Mouse (Mus musculus): ENCODE measurements around the gene Sfswap. TPM values are rescaled to one million over a fixed set of nuclear protein-coding genes. Genes with fewer than 3 reads are reported as not detected.
"Not testable (repeated sequence)": the region's sequence is repeated elsewhere in the genome, so short reads cannot be mapped to it uniquely, and the experiment has no call there.

Gene Sfswap
- 71.8 TPM for polyA plus RNA-seq (2021)

GRCm38 (mm10) chr5:129500722-129501634 is at the start of gene Sfswap:
Sfswap (plus strand) TSS chr5:129501221.
- H3K27me3 ChIP-seq = peaks cover 12% of the 10 kb centered on the region
- no peak for TF ChIP-seq CTCF (IDR thresholded peaks at IDR 0.05)
- DNase-seq (ENCODE audit: low read depth, low spot score) (peak; percentile 81), ATAC-seq (peak; percentile 66)
- CTCF ChIA-PET = interaction anchor here (0.8 kb wide), 1 partner anchor 11 kb away, joined by 3 read pairs; no protein-coding TSS in a partner anchor
- in situ Hi-C loops (cut with MboI; ENCODE audit: low pct_unique_long_range_greater_than_20kb) = loop anchor here (25.0 kb wide), 1 partner anchor 761 kb away; the partner anchor contains the start of genes Sbds and Tyw1
- POLR2A ChIA-PET = interaction anchor here (1.0 to 1.8 kb wide), 3 partner anchors 9 to 38 kb away, joined by 4 to 5 read pairs (median 4); no protein-coding TSS in a partner anchor

DNA sequence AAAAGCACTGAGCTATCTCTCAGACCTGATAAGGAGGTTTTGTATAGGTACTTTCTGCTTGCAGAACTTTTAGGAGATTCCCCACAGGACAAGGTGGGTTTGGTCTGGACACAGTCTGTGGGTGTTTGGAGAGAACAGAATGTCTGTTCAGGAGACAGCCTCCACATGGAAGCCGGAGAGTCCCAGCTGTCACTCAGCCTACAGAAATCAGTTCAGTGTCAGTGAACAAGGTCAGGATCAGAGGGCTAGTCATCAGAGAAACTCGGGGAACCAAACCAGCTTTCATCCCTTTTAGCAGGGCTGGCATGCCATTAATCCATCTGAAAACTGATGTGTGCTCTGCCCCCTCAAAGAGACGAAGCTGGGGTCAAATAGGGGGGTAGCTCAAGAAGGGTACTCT is 48.5 kb upstream of the Sfswap start:
- DNase-seq (ENCODE audit: low read depth, low spot score) = no peak
- in situ Hi-C loops (cut with MboI; ENCODE audit: low pct_unique_long_range_greater_than_20kb) = no loop called here

GRCm38 (mm10) chr5:129454802-129455528 is 46.1 kb upstream of the Sfswap start:
- in situ Hi-C loops (cut with MboI; ENCODE audit: low pct_unique_long_range_greater_than_20kb) = no loop called here
- no peak for TF ChIP-seq CTCF (IDR thresholded peaks at IDR 0.05)
- H3K27me3 ChIP-seq = no peaks in the 10 kb centered on the region
- ATAC-seq (peak; percentile 71), DNase-seq (ENCODE audit: low read depth, low spot score) (peak; percentile 49)
- ChIA-PET CTCF (no interaction called here), POLR2A (interaction anchor here (0.6 kb wide), 1 partner anchor 545 kb away, joined by 4 read pairs; no protein-coding TSS in a partner anchor)

More for the DNA sequence above, 48.5 kb upstream of the Sfswap start:
- ChIA-PET POLR2A (no interaction called here), CTCF (no interaction called here)
- peaks cover 4% of the 10 kb centered on the region for H3K27me3 ChIP-seq
- TF ChIP-seq CTCF (IDR thresholded peaks at IDR 0.05) = no peak
- ATAC-seq = no peak

- TF ChIP-seq CTCF (IDR thresholded peaks at IDR 0.05) = no peak
- ChIA-PET POLR2A (interaction anchor here (0.6 kb wide), 1 partner anchor 545 kb away, joined by 4 read pairs; no protein-coding TSS in a partner anchor), CTCF (interaction anchor here (1.1 kb wide), 1 partner anchor 25 kb away, joined by 3 read pairs; no protein-coding TSS in a partner anchor)
- H3K27me3 ChIP-seq = peaks cover 3% of the 10 kb centered on the region
- ATAC-seq (peak; percentile 2), DNase-seq (ENCODE audit: low read depth, low spot score) (no peak)
- in situ Hi-C loops (cut with MboI; ENCODE audit: low pct_unique_long_range_greater_than_20kb) = no loop called here
These were observed 45.5 kb upstream of the Sfswap start for GRCm38 (mm10) chr5:129455529-129455896.

DNA sequence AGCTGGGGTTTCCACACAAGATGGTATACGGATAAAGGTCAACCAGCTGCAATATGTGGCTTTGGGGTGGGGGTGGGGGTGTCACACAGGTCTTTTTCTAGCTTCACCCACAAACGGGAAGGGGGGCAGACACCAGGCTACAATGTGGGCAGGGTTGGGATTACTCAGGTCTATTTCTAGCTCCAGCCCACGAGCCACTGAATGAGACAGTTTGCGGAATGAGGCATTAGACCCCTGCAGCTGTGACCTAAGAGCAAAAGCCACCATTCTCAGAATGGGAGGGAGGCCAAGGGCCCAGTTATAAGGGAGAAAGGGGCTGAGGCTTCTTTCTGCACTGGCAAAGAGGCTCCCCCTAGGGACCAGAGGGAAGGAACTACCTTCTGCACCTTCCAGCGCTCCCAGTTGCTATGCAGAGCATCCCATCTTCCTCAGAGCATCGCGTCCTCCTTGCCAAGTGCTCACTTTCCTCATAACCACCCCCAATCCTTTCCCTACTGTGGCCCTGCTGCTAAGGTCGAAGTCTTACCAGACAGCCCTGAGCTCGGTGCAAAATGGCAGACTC is 44.4 kb upstream of the Sfswap start:
- TF ChIP-seq CTCF (IDR thresholded peaks at IDR 0.05) = no peak
- peaks cover 3% of the 10 kb centered on the region for H3K27me3 ChIP-seq
- ATAC-seq (no peak), DNase-seq (ENCODE audit: low read depth, low spot score) (no peak)
- ChIA-PET POLR2A (no interaction called here), CTCF (interaction anchor here (1.1 kb wide), 1 partner anchor 24 kb away, joined by 3 read pairs; no protein-coding TSS in a partner anchor)
- in situ Hi-C loops (cut with MboI; ENCODE audit: low pct_unique_long_range_greater_than_20kb) = no loop called here

DNA sequence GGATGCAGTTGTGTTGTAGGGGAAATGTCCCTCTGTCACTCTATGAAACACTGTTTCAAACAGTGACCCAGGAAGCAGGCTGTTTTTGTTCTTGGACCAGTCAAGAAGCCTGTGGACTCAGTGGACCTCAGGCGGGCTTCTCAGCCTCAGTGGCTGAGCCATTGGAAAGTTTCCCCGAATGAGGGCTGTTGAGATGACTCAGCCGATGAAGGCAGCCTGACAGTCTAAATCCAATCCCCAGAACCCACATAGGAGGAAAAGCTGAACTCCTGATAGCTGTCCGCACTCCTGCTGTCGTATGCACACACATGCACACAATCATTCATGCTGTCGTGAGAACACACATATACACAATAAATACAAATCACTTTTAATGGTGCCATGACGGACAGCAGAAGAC is 42.9 kb upstream of the Sfswap start:
- DNase-seq (ENCODE audit: low read depth, low spot score) = no peak
- in situ Hi-C loops (cut with MboI; ENCODE audit: low pct_unique_long_range_greater_than_20kb) = no loop called here
- peaks cover 3% of the 10 kb centered on the region for H3K27me3 ChIP-seq
- ChIA-PET CTCF (no interaction called here), POLR2A (no interaction called here)
- no peak for ATAC-seq
- TF ChIP-seq CTCF (IDR thresholded peaks at IDR 0.05) = no peak

- CTCF ChIA-PET = no interaction called here
- no peak for TF ChIP-seq CTCF (IDR thresholded peaks at IDR 0.05)
- peaks cover 3% of the 10 kb centered on the region for H3K27me3 ChIP-seq
- DNase-seq (ENCODE audit: low read depth, low spot score) (no peak), ATAC-seq (no peak)
- POLR2A ChIA-PET = no interaction called here
- in situ Hi-C loops (cut with MboI; ENCODE audit: low pct_unique_long_range_greater_than_20kb) = no loop called here
These were observed 42.5 kb upstream of the Sfswap start for GRCm38 (mm10) chr5:129458541-129458940.

DNA sequence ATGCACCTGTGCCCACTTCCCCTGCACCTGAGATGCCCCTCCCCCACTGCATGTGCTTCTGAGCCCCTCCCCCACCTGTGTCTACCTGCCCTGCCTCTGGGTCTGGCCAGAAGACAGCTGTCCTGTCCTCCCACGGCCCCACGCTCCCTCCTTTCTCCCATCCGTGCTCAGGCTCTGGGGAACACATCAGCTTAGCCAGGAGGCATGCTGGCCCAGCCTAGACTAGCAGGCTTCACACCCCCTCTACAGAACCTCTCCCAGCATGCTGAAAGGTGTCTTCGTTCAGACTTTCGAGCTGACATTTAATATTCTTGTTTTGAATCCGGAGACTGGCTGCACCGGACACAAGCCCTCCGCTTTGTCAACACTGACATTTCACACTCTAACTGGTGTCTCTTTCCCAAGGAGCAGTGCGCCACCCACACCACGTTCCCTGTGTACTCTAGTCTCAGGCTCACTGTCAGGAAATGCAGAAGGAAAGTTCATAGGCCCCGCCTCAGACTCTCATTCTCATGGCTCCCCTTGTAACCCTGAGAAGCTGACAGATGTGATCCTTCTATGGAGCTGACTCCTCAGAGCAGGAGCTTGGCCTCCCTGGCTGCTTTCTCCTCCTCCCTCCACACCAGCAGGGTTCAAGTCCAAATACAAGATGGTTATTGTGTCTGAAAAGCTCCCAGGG is 40.1 kb upstream of the Sfswap start:
- H3K27me3 ChIP-seq = peaks cover 3% of the 10 kb centered on the region
- in situ Hi-C loops (cut with MboI; ENCODE audit: low pct_unique_long_range_greater_than_20kb) = no loop called here
- DNase-seq (ENCODE audit: low read depth, low spot score) (no peak), ATAC-seq (no peak)
- POLR2A ChIA-PET = no interaction called here
- TF ChIP-seq CTCF (IDR thresholded peaks at IDR 0.05) = no peak
- CTCF ChIA-PET = no interaction called here

DNA sequence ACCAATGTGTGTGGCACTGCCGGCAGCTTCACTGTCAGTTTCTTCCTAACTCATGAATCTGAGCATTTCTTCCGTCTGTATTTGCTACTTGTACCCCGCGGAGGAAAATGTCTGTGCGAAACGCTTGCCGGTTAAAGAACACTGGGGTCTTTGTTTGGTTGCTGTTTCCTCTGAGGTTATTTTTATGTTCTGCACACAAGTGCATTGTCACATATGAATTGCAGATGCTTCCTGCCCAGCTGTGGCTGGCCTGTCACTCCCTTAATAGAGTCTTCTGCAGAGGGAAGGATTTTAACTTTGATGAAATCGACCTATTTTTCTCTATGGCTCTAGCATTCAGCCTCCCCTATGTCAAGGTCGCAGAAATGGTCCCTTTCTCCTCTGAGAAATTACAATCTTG is 37.4 kb upstream of the Sfswap start:
- peaks cover 11% of the 10 kb centered on the region for H3K27me3 ChIP-seq
- ATAC-seq; CTCF ChIA-PET; DNase-seq (ENCODE audit: low read depth, low spot score); POLR2A ChIA-PET; in situ Hi-C loops (cut with MboI; ENCODE audit: low pct_unique_long_range_greater_than_20kb): not testable (repeated sequence)

DNA sequence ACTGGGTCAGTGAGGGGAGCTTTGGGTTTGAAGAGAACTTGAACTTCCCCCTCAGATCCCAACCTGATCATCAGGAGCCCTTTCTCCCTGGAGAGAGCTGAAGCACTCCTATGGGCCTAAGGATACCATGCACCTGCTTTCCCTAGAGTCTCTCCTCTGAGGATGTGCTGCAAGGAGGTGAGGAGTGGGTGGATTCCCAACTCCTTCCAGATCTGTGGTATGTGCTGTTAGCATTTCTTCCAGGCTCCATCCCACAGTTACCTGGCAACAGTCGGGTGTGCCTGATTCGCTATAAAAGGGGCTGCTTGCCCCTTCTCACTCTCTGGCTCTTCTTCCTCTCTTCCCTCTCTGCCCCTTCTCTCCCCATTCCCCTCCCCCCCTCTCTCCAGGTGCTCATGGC is 35.2 kb upstream of the Sfswap start:
- ATAC-seq (no peak), DNase-seq (ENCODE audit: low read depth, low spot score) (no peak)
- no peak for TF ChIP-seq CTCF (IDR thresholded peaks at IDR 0.05)
- peaks cover 7% of the 10 kb centered on the region for H3K27me3 ChIP-seq
- ChIA-PET CTCF (no interaction called here), POLR2A (no interaction called here)
- in situ Hi-C loops (cut with MboI; ENCODE audit: low pct_unique_long_range_greater_than_20kb) = no loop called here
